ENCODE assay signal across 13 mouse cellular contexts in the genomic region with DNA sequence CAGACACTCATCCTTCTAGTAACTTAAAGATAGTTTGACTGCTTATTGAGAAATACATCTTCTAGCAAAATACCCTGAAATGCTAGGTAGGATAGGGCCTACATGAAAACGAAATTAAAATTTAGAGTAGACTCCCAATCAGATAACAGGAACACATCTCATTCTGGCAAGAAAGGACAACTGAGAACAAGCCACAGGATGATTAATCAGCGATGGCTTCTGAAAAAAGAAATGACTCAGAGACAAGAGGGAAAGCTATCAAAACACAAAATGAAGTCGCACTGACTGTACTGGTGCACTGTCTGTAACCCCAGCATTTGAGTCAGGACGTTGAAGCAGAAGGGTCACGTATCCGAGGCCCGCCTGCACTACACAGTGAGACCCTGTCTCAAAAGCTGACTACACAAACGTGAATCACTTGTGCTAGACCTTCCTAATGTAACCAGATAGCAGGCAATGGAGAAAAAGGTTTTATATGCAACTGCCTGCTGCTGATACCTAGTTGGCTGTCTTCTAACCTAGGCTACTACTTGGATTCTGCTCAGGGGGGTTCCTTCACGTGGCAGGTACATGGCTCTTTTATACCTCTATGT.
"Had no signal": no experiment of that assay in that cellular context is flagged by ENCODE, and none has a peak within 500 bp of the region (broad histone marks: within the 10 kb centered on the region; RNA-seq: fewer than 3 reads in every experiment).

No protein-coding gene starts in this region.

- H3K36me3 ChIP-seq: limb, embryonic 13.5 days; midbrain, embryonic 10.5 days; neural tube, embryonic 12.5 days had no signal

- H3K4me3 ChIP-seq: layer of hippocampus, adult 2 months; limb, embryonic 13.5 days; midbrain, embryonic 10.5 days; neural tube, embryonic 12.5 days had no signal

- DNase-seq: kidney, postnatal 10 days; kidney, postnatal 4 days; left cerebral cortex, postnatal 4 days; lung, adult 18-20 months; lung, postnatal 36 days; midbrain, embryonic 14.5 days; right cerebral cortex, postnatal 14 days; thymus, postnatal 25 days had no signal

- H3K9me3 ChIP-seq: limb, embryonic 13.5 days; midbrain, embryonic 10.5 days; neural tube, embryonic 12.5 days had no signal

- H3K4me1 ChIP-seq: limb, embryonic 13.5 days; midbrain, embryonic 10.5 days; neural tube, embryonic 12.5 days had no signal

- H3K27ac ChIP-seq: layer of hippocampus, adult 2 months; limb, embryonic 13.5 days; liver, embryonic 14.5 days; midbrain, embryonic 10.5 days; neural tube, embryonic 12.5 days had no signal

- H3K27me3 ChIP-seq: neural tube, embryonic 12.5 days had no signal
